Mouse (Mus musculus) lung, postnatal 10 days (tissue): ENCODE data around the gene Rab38.

Experiments
- DNase-seq: peaks from one replicate; pipeline ENCODE4 v3.0.0; 2021

The Rab38 gene

DNA sequence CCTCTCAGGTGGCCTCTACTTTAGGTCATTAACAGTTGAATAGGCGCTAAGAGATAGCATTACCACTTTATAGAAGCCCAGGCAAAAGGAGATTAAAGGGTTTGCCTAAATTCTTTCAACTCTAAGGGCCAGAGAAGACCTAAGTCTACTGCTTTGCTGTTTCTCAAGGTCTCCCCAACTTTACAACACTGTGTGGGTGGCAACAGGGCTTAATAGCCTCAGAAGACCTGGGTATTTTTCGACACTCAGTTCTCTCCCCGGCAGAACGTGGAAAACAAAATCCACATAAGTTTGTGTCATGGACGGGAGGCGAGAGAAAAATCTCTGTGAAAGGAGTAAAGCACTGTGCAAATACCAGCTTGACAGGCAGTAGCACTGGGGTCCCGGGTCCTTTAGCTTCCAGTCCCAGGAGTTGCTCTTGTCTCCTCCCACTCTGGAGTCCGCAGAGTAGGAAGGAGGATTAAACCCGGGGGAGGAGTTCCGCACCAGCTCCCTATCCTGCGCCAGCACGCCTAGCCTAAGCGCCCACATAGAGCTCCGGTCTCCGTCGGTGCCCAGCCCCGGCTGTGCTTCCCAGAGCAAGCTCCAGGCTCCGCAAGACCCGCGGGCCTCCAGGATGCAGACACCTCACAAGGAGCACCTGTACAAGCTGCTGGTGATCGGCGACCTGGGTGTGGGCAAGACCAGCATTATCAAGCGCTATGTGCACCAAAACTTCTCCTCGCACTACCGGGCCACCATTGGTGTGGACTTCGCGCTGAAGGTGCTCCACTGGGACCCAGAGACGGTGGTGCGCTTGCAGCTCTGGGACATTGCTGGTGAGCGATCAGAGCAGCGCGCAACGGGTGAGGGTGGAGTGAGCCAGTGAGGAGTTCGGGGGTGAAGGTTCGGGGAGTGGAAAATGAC, at the start of gene Rab38:
Gene Rab38, plus strand, starts transcription at position 488 of the 906 bp plus-strand sequence.
- peak; percentile 80 for DNase-seq

DNA sequence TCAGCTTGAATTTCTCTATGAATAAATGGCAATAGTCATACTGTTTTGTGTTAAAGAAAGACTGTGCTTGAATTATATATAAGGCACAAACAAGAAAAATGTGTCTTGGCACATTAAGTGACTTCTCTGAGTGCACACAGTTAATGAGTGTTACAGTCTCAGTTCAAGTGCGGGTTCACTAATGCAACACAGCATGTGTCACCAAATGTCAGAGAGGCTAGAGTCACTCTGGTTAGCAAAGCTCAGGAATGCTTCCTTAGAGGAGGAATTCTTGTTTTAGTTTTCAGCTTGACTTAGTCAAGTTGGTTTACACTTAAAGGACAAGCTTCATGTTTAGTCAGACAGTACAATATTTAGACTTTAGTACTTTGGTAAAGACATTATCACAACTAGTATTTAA, 35.5 kb upstream of the Rab38 start:
- no peak for DNase-seq

DNA sequence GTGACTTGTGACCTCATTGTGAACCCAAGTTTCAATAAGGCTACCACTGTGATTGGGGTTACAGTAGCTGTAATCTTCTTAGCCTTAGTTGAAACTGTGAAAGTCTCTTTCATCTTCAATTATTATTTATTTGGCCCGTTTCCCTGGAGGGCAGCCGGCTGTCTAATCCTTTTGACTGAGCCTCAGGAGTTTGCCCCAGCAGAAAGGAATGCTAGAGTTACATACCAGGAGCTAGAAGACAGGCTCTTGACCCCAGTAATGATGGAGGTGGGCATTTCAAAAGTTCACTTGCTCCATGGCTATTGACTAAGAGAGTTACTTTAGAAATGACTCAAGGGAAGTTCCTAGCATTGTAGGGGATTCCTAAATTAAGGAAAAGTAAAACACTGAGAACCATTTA, 34.3 kb upstream of the Rab38 start:
- no peak for DNase-seq

DNA sequence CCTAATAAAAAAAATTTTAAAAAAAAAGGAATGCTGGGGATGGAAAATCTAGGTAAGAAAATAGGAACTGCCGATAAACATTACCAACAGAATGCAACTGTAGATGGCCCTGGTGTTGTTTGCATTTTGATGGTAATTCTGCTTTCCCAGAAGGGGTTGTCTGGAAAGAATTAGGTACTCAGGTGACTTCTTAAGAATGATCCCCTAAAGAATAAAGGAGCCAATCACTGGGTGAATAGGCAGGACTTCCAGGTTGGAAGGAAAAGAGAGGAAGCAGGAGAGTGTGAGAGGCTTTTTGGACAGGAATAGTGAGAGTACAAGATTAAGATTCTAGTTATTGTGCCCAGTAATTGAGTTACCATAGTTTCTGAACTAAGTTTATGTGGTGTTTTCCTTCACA, 24.8 kb upstream of the Rab38 start:
- DNase-seq, result no peak

DNA sequence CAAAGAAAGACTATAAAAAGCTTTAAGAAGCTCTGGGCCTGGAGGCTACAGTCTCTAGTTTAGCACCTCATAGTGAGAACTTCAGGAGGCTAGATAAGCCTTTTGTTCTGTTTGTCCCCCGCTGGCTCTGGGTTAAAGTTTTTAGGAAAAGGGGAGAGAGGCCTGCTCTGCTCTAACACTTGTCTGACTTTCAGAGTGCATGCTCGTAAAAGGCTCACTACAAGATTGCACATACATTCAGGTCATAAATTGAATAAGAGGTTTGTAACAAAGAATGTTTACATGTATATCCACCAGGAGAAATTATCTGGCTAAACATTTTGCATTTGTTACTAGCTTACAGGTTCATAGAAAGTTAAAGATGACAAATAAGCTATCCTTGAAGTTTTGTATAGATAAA, 23.6 kb upstream of the Rab38 start:
- DNase-seq, result no peak

DNA sequence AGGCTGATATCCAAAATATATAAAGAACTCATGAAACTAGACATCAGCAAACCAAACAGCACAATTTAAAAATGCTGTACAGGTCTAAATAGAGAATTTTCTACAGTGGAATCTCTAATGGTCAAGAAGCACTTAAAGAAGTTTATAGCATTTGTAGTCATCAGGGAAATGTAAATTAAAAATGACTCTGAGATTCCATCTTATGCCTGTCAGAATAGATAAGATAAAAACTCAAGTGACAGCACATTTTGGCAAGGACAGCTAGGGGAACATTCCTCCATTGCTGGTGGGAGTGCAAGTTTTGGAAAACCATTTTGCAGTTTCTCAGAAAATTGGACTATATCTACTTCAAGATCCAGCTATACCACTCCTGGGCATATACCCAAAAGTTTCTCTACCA, 8.3 kb upstream of the Rab38 start:
- no peak for DNase-seq

DNA sequence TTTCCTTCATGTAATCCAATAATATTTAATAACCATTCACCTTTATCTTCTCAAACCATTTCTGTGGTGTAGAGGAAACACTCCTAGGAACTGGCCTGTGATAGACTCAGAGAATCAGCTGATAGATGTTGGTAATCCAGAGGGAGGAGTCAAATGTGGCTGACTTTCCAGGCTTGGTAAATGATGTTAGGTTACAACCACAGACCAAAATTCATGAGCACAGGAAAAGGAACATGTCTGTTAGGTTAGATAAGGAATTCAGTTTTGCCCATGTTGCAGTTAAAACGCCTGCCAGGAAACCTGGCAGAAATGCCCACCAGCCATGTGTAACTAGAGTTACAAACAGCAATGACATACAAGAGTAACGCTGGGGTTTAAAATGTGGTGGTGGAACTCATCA, 6.2 kb upstream of the Rab38 start:
- no peak for DNase-seq

DNA sequence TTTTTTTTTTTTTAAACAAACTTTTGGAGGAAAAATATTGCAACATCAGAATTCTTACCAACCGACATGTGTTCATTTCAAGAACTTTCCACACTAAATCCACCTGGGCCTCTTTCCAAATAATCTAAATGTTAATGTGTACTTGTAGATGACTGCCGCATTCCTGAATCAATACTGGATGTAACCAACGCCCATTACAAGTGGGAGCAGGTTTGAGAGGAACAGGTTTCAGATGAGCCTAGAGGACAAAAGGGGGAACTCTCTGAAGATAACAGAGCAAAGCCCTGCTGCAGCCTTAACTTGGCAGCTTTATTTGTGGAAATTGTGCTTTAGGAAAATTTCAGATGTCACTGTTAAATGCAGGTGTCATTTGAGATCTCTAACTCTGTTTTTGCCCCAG, 4.3 kb upstream of the Rab38 start:
- DNase-seq, result no peak

DNA sequence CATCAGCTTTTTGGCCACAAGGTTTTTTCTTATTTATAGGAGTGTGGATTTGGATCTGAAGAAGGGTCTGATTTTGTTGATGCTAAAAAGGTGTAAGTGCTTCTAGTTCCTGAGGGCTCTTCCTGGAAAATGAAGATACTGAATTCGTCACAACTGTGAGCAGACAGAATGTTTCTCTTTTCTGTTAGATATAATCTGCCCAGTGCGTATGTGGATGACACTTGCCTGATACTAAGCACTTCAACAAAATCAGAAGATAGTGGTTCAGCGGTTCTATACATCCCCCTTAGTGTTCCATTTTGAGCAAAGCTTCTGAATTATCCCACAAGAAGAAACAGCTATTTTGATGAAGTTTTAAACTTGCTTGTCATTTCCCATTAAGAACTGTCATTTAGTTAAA, 2.6 kb upstream of the Rab38 start:
- no peak for DNase-seq

DNA sequence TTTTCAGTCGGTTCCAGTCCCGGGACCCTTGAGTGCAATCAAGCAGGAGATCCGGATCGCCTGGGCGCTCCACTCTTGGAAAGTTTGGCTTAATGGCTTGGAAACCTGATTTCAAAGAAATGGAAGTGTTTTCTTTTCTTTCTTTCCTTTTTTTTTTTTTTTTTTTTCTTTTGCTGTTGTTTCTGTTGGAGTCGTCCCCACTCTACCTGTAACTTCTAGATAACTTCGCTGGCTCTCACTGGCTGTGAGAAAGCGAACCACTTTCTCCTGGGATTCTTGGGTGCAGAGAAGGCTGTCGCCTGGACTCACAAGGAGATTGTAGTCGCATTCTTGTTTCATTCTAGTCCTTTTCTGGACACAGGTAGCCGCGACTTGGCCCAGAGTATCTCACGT, 615 bp downstream of the Rab38 start:
- DNase-seq, result no peak

DNA sequence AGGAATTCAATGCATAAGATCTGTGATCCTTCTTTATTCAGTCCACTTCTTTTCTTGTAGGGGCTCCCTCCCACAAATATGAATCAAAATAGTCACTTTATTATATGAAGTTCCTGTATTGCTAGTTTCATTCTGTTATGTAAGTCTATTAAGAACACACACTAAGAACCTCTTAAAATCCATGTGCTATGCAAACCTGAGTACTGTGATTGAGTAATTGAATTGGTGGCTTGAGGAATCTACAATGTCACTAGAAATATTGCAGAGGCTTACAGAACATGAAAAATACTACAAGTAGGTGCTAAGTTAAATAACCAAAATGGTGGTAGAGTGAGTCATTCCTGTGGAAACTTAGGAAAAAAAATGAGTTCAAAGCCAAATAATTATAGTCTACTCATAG, 10.2 kb downstream of the Rab38 start:
- no peak for DNase-seq

DNA sequence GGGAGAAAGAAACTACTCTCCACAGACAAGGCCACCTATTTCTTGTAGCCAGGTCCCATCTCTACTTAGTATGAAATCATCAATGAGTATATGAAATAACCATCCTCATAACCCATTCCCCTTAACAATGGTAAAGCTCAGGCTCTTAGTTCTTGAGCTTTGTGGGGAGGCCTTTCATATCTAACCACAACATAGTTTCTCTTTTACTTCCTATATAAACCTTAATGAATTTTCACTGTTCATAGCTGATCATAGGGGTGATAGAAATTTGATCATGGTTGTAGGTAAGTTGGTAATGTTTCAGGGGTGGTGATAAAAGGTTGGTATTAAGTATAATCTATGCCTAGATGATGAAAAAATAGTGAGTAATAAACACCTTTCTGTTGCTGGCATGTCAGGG, 12.6 kb downstream of the Rab38 start:
- no peak for DNase-seq

DNA sequence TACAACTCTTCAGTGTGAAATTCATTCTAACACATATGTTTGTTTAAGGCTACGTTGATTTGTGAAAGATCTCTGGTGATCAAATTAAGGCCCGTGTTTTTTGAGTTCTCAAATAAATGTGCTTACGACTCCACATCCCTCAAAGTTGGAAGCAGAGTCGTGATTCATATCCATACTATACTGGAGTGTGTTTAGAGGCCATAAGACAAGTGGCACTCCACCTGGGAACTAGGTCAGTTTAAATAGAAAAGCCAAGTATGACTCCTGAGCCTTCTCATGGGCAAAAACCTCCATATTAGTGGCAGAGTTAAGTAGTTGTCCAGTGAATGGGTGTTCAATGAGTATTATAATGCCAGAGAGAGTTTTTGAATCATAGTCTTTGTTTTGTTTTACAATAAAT, 13.4 kb downstream of the Rab38 start:
- DNase-seq, result no peak

DNA sequence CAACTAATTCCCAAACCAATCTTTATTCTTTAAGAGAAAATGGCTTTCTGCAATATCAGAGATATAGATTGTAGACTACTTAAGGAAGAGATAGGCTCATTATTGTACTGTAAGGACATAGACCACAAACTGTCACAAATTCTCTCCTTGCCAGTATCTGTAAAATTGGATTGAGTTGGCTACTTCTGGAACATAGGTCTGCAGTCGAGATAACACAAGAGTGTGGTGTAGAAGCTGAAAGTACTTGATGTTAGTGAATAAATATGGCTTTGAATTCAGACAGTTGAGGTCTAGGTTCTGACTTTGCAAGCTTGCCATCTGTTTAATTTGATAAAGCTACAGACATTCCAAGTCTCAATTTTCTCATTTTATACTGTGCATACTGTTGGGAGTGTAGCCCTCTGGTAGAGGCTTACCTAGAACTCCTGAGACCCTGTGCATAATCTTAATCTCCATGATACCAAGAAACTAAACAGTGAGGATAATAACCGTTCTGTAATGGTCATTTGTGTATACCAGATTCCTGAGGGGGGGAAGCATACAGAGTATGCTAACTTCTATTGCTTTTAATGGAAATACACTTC, 15.3 kb downstream of the Rab38 start:
- DNase-seq, result no peak

DNA sequence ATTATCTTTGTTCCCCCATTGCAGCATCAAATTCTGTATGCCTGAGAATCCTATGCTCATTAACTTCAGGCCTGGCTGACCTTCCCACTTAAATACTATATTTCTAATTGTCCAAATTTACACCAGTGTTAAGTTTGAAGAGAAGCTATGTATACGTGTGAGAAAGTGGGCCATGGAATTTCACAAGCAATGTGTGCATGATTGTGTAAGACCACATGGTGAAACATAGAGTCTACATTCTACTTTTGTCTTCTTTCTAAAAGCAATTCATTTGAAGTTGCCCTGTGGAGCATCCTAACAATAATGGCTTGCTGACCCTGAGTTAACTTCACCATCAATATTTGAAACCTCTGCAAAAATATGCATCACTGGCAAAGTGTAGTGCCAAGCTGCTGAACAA, 23.2 kb downstream of the Rab38 start:
- DNase-seq, result no peak

DNA sequence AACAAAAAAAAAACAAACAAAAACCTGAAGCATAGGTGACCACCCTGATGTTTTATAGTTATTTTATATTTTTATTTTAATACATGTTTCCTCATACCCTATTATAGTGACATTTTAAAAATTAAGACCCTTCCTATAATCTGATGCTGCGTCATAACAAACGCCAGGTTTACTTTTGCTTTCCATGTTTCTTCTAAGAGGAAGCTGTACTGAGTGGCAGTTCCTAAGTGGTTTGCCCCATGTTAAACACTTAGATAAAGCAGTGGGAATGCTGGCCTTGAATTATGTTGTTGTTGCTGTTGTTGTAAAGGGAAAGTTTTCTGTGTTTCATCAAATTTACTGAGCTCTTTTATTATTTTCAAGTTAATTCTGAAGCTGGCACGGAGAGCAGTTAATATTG, 27.8 kb downstream of the Rab38 start:
- DNase-seq, result no peak

DNA sequence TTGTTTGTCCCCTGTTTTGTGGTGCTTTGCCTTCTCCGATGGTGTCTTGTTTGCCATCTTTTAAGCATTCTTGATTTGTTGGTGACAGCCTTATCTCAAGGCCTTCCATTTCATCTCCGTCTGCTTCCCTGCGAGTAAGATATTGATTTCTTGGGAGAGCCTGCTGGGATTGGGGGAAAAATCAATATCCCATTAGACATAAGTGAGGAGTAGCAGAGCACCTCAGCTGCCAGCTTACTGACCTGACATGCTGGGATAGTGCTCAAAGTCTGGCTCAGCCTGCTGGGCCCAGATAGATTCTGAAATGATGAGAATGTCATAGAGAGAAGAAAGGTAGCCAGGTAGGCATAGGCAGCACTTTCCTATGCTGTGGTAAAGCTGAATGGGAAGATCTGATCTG, 37.7 kb downstream of the Rab38 start:
- DNase-seq, result no peak

DNA sequence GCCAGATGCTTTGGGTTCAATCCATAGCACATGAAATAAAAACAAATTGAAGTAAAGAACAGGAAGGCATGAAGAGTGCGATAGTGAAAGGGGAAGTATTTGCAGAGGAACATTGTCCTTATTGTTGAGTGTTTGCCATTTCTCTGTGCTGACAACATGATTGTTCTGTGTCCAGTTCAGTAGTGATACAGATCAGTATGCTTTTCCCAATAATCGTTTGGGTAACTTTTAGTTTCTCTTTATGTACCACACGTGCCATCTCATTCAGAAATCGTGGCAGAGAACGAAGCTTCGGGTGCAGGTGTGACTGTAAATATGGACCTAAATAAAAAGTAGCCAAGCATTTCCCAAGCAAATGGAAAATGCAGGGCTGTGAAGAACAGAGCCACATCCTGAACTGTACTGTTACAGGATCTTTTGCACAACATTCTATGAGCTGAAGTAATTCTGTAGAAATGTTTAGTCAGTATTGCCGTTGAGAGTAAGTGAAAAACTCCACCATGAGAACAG, 52.1 kb downstream of the Rab38 start:
- no peak for DNase-seq

DNA sequence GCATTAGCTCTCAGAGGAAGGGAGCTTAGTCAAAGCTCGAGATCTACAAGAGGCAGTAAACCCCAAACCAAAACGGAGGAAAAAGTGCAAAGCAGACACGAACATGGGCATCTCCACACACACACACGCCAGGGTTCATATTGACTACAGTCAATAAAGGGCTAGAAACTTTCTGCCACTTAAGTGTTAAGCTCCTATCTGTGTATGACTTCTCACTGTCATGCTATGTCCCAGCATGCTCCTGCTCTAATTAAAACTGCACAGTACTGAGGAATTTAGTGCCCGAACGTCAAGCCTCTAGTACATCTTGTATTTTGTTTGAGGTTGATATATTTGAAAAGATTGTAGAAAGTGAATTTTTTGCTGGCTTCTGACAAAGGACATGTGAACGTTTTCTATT, 52.6 kb downstream of the Rab38 start:
- no peak for DNase-seq

DNA sequence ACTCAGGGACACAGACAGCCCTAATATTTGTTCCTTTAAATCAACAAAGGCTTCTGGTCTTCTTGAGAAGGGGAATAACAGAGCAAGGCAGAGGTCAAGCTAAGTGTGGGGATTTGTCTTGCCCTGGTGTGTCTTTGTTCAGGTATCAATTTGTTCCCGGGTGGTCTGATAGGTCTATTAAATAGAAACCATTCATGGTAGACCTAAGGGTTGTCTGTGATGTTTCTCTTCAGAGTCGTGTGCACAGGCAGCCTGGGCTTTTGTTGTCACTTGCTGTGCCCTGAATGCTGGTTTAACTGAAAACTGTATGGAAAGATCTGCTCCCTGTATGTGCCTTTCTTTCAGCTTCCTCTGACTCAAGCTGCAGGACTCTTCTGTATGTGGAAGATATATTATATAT, 60.9 kb downstream of the Rab38 start:
- DNase-seq, result no peak

DNA sequence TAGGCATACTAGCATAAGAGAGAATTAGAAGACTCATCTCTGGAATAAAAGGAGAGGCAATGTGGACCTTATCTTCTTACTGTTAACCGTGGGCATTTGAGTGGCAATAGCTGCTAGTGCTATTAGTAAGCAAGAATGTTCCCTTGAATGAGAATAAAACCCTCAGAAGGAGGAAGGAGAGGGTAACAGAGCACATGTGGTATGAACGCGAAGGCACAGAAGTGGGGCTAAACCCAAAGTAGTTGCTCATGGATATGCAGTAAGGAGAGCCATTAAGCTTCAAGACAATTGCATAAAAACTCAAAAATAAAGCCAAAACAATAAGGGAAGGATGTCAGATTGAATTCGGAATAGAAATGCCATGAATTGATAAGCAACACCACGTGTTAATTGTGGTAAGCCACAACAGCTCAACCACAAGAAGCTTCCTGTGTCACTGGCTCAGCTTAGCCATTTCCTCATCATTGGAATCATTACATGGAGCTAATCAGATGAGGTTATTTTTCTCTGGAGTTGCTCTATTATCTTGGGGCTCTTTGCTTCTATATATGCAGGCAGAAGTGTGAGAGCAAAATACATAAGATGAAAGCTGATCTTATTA, 72.2 kb downstream of the Rab38 start:
- no peak for DNase-seq

DNA sequence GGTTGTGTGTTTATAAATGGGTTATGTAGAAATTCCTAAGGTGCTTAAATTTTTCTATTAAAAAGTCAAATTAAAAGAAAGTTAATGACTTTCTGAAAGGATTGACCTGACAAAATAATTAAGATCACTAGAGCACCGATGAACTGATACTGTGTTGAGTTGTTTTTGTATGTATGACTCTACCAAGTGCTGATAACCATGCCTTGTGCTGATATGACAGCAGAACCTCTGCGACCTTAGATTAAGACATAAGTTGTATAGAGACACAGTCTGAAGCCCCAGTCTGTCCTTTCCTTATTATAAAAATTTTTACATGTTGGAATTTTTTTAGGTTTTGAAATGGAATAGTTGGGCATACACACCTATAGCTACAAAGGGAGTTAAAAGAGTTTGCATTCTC, 79.7 kb downstream of the Rab38 start:
- DNase-seq, result no peak

DNA sequence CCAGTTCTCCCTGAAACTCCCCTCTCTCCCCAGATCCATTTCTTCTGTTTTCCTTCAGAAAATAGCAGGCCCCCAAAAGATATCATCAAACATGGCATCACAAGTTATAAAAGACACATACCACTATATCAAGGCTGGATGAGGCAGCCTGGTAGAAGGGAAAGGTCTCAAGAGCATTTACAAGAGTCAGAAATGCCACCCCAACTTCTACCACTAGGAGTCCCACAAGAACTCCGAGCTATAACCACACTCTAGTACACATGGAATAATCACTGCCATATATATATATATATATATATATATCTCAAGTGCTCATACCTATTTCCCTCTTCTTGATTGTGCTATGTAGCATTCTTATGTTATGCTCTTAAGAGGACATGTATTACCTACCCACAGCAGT, 92.4 kb downstream of the Rab38 start:
- no peak for DNase-seq

DNA sequence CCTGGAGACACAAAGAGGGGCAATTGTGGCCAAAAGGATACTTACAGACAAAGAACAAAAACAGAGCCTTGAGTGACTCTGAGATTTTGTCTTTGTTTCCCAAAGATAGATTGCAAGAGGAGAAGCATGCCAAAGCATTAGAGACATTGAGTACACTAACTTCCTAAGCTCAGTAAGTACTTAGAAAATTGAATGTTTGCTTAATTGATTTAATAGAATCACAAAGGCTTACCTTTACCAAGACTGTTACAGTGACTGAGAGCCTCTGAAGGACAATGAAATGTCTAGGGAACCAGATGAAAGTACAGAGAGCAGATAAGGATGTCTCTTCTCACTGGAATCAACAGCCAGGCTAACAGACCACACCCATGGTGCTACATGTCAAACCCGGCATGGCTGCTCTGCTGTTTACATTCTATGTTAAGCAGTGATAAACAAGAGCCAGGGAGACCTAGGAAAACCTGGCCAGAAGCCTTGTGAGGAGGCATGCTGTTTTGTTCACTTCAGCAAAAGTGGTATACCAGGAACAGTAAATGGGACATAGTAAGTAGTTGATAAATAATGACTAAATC, 97.1 kb downstream of the Rab38 start:
- peak; percentile 47 for DNase-seq
